Mouse (Mus musculus) kidney, adult 2 months (tissue): ENCODE data around the gene Med15.

ENCODE experiments used
- CTCF ChIP-seq: fragments of 200-500 bp; conservative IDR thresholded peaks from 2 replicates; pipeline ENCODE4 v1.5.1; 2011; ENCODE audit warnings: low read depth, mild to moderate bottlenecking, control low read depth, low read length, moderate library complexity, mixed read lengths; ENCODE audit not compliant: insufficient read depth, insufficient read length
- POLR2A ChIP-seq: fragments of 200-500 bp; IDR thresholded peaks from one replicate; pipeline ENCODE4 v1.6.1; 2011; ENCODE audit warnings: low read depth, low read length, control low read depth

DNA sequence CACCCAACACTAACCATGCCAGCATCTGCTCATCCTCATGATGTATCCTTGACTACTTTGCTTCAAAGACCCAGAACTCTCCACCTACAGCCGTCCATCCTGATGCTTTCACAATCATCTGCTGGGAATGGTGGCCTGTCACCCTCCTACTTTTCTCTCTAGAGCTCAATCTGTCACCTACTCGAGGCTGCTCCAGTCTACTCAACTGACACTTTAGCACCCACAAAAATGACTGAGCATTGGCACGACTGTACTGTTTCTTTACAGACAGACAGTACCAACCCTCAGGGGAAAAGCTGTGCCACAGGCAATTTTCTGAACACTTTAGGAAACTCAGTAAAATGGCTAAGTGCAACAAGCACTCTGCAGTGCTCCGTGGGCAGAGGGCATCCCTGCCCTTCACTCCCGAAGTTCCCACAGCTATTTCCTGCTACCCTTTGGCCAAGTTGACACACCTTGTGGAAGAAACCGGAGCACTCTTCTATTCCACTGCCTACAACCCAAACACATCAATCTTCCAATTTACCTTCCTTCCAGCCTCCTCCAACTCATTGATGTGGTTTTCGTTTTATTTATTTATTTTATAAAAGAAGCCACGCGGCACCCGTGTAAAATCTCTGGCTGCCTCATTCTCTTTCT lies 10.8 kb downstream of the Med15 start:
- TF ChIP-seq CTCF (no peak), POLR2A (no peak)
